Mouse (Mus musculus) ES-Bruce4 (cell line): ENCODE results near the gene Lcp1. TPM values are rescaled to one million over a fixed set of nuclear protein-coding genes. Genes with fewer than 3 reads are reported as not detected.
A peak's percentile ranks its signal among the peaks of the same experiment; 100 is the strongest.

Experiments
- H3K27ac ChIP-seq: 2 replicates; pipeline ENCODE4 v1.5.1; 2012; ENCODE audit warnings: low read length, inconsistent platforms; ENCODE audit not compliant: insufficient read depth
- H3K27me3 ChIP-seq: 2 replicates; pipeline ENCODE4 v1.6.1; 2012; ENCODE audit warnings: mild to moderate bottlenecking, low read length, inconsistent platforms; ENCODE audit not compliant: control insufficient read depth, poor library complexity, insufficient read depth, severe bottlenecking
- H3K36me3 ChIP-seq: 2 replicates; pipeline ENCODE4 v1.6.1; 2012; ENCODE audit warnings: inconsistent platforms, mild to moderate bottlenecking, low read length, moderate library complexity; ENCODE audit not compliant: control insufficient read depth, poor library complexity, insufficient read depth, severe bottlenecking
- H3K4me1 ChIP-seq: one replicate; pipeline ENCODE4 v1.8.1; 2011; ENCODE audit warnings: low read length; ENCODE audit not compliant: control insufficient read depth, insufficient read depth
- H3K4me3 ChIP-seq: 2 replicates; pipeline ENCODE4 v1.5.1; 2011; ENCODE audit warnings: low read depth, mild to moderate bottlenecking, low read length
- H3K9ac ChIP-seq: 2 replicates; pipeline ENCODE4 v1.6.1; 2012; ENCODE audit warnings: low read depth, mild to moderate bottlenecking, inconsistent platforms; ENCODE audit not compliant: poor library complexity, severe bottlenecking
- H3K9me3 ChIP-seq: replicated peaks from 2 replicates; pipeline ENCODE4 v1.6.1; 2012; ENCODE audit warnings: mild to moderate bottlenecking, low read length, inconsistent platforms; ENCODE audit not compliant: control insufficient read depth, poor library complexity, insufficient read depth, severe bottlenecking
- CTCF ChIP-seq: IDR thresholded peaks from one replicate; pipeline ENCODE4 v1.8.1; 2011; ENCODE audit warnings: low read depth, low read length
- EP300 ChIP-seq: IDR thresholded peaks from 2 replicates; pipeline ENCODE4 v1.6.1; 2011; ENCODE audit warnings: low read depth, low read length; ENCODE audit not compliant: insufficient read depth
- POLR2A ChIP-seq: IDR thresholded peaks from one replicate; pipeline ENCODE4 v1.8.1; 2011; ENCODE audit warnings: low read length; ENCODE audit not compliant: insufficient read depth
- polyA plus RNA-seq: library from polyadenylated mRNA; stranded (reverse); fragments of >200 nt; gene quantifications from 2 replicates; pipeline ENCODE4 v1.2.4, GENCODE M21; 2011; ENCODE audit warnings: low read depth; ENCODE audit not compliant: missing spikeins, insufficient read depth, insufficient read length

Gene Lcp1
- polyA plus RNA-seq, 1 experiment = 2.5 TPM

DNA sequence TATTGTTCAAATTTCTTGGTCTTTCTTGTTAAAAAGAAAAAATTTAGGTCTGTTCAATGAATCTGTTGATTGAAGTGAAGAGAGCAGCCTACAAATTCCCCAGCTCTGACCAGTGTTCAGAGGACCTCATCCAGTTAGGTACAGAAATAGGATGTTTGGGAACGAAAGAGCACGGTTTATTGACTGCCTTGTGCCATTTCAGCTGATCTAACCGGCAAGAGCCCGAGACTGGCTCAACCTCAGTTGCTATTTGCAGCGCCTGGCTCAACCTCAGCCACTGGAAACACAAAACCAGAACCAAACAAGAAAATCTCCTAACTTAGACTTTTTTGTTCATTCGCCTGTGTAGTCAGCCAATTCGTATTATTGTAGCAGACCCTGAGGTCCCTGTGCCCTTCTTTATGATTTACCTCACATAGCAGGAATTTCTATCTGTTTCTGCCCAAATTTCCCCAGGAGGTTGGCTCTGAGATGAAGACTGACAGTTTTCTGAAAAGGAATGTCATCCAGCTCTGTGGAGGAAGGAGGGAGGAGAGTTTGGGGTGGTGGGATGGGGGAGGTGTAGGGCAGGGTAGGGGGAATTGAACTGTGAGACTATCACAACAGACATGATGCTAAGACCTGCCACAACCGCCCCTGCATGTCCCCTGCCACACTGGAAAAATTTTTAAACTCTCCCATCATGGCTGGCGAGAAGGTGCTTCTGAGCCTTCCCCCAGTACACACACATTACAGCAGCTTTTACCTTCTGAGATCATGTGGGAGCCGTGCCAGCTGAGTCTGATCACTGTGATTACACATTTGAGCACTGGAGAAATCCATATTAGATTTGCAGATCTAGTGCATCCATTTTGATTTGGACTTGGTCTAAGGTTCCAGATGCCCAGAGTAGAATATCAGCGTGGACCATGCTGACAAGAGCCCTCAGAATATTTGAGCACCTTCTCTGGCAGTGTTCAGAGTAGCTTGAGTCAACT lies 115.4 kb downstream of the Lcp1 start:
- no peak overlapping the region for H3K4me3 ChIP-seq
- no peak overlapping the region for H3K9ac ChIP-seq
- TF ChIP-seq EP300 (no peak), CTCF (no peak), POLR2A (no peak)
- H3K9me3 ChIP-seq = no peaks in the 10 kb centered on the region
- no peaks in the 10 kb centered on the region for H3K27me3 ChIP-seq
- no peaks in the 10 kb centered on the region for H3K4me1 ChIP-seq
- H3K27ac ChIP-seq = no peak overlapping the region
- H3K36me3 ChIP-seq = no peaks in the 10 kb centered on the region

DNA sequence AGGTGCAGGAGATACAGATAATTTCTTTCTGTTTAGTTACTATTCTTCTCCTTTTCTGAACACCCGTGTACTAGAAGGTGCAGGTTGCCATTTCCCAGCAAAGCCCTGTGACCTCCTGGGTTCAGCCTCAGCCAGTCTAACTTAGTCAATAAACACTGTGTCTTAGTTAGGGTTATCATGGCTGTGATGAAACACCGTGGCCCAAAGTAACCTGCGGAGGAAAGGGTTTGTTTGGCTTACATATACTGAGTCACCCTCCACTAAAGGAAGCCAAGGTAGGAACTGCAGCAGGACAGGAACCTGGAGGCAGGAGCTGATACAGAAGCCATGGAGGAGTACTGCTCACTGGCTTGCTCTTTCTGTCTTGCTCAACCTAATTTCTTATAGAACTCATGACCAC lies 119.5 kb downstream of the Lcp1 start:
- Histone ChIP-seq H3K4me1 (no peaks in the 10 kb centered on the region), H3K36me3 (no peaks in the 10 kb centered on the region), H3K9me3 (no peaks in the 10 kb centered on the region), H3K9ac (no peak overlapping the region), H3K27ac (no peak overlapping the region), H3K27me3 (no peaks in the 10 kb centered on the region), H3K4me3 (no peak overlapping the region)
- TF ChIP-seq EP300 (no peak), CTCF (no peak), POLR2A (no peak)

DNA sequence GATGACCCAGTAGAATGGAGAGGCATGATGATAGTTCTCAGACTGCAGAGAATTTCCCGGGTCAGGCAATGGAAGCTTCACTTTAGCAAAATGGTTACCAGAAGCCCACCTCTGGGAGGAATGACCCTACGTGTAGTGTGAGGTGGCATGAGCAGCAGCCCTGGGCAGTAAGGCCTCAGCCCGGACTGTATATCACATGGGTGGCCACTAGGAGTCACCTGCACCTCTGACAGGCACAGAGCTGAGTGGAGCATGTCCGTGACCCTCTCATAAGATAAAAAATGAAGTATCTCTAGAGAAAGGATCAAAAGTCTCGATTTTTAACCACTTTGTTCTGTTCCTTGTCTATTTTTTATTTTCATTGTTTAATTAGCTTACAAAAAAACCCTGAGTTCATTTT lies 125.6 kb downstream of the Lcp1 start:
- TF ChIP-seq CTCF (peak; percentile 46), POLR2A (no peak)
- Histone ChIP-seq H3K27me3 (no peaks in the 10 kb centered on the region), H3K4me3 (no peak overlapping the region), H3K27ac (no peak overlapping the region), H3K36me3 (no peaks in the 10 kb centered on the region), H3K4me1 (no peaks in the 10 kb centered on the region), H3K9ac (no peak overlapping the region), H3K9me3 (no peaks in the 10 kb centered on the region)

DNA sequence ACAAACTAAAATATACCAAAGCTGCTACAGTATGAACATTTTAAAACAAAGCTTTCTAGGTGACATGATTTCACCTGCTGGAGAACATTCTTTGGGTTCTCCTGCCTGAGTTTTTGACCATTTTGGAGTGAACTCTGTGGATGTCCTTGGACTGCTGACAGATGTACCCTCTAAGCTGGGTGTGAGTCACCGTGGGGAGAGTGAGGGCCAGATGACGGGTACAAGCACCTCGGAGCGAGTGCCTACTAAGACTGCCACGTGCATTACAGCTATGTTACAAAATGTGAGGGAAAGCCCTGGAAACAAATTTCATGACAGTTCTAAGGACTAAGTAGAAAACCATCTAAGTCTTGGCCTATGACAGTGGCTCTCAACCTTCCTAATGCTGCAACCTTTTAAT lies 138.6 kb downstream of the Lcp1 start:
- TF ChIP-seq CTCF (no peak), POLR2A (no peak), EP300 (no peak)
- Histone ChIP-seq H3K4me1 (no peaks in the 10 kb centered on the region), H3K9ac (no peak overlapping the region), H3K4me3 (no peak overlapping the region), H3K9me3 (no peaks in the 10 kb centered on the region), H3K27ac (no peak overlapping the region), H3K27me3 (no peaks in the 10 kb centered on the region), H3K36me3 (no peaks in the 10 kb centered on the region)

DNA sequence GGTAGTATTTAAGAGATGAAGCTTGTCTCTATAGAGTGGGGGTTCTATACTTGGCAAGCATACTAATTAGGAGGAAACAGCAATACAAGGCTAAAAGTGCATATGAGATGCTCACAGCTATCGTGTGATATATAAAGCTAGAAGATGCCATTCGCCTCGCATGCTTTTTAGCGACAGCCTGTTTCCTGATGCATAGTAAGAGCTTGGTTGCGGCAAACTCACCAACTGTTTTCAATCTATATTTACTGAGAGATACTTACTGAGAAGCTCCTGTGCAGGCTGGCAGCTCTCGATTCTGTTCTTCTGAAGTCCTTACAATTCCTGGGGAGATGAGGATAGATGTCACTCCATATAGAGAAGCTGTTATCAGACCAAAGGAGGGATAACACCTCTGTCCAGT lies 148.8 kb downstream of the Lcp1 start:
- Histone ChIP-seq H3K36me3 (no peaks in the 10 kb centered on the region), H3K4me1 (no peaks in the 10 kb centered on the region), H3K9me3 (no peaks in the 10 kb centered on the region), H3K27me3 (no peaks in the 10 kb centered on the region; the same call in 1 of the 2 replicates), H3K27ac (no peak overlapping the region), H3K4me3 (no peak overlapping the region), H3K9ac (no peak overlapping the region)
- TF ChIP-seq EP300 (no peak), POLR2A (no peak), CTCF (no peak)

DNA sequence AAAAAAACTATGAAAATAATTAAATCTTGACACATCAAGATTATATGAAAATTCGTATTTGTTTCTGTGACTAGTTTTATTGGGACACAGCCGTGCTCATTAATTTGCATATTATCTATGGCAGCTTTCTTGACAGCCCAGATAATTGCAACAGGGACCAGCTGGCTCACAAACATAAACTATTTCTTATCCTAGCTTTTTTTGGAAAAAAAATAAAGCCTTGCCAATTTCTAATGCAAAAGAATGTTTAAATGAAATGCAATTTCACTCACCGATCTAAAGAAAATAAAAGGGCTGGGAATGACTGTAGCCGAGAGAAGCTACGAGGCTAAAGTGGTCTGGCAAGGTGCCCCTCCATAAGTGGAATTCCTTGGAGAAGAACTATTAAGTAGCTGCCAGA lies 149.5 kb downstream of the Lcp1 start:
- no peaks in the 10 kb centered on the region for H3K36me3 ChIP-seq
- H3K4me1 ChIP-seq = no peaks in the 10 kb centered on the region
- H3K9me3 ChIP-seq = no peaks in the 10 kb centered on the region
- no peak overlapping the region for H3K27ac ChIP-seq
- no peak overlapping the region for H3K4me3 ChIP-seq
- no peak for TF ChIP-seq POLR2A
- no peak for TF ChIP-seq EP300
- no peak for TF ChIP-seq CTCF
- H3K27me3 ChIP-seq = no peaks in the 10 kb centered on the region; the same call in 1 of the 2 replicates
- no peak overlapping the region for H3K9ac ChIP-seq

Other genes with a start within 250 kb of the Lcp1 start
- 16.2 and 17.0 TPM in 2 replicates for gene Lrch1, start 183.2 kb upstream of the Lcp1 start, polyA plus RNA-seq
- not detected in 2 replicates for gene Rubcnl, start 115.1 kb upstream of the Lcp1 start, polyA plus RNA-seq
- gene Lrrc63, start 220 bp upstream of the Lcp1 start, polyA plus RNA-seq = not detected in 2 replicates
- not detected in 2 replicates for gene Cpb2, start 111.2 kb downstream of the Lcp1 start, polyA plus RNA-seq
- gene Zc3h13, start 153.3 kb downstream of the Lcp1 start, polyA plus RNA-seq = 41.9 and 42.5 TPM in 2 replicates